Mouse (Mus musculus): ENCODE measurements around the gene Ints14. TPM values are rescaled to one million over a fixed set of nuclear protein-coding genes. Genes with fewer than 3 reads are reported as not detected.
A peak's percentile ranks its signal among the peaks of the same experiment; 100 is the strongest.
"Not testable (repeated sequence)": the region's sequence is repeated elsewhere in the genome, so short reads cannot be mapped to it uniquely, and the experiment has no call there.

The Ints14 gene
- total RNA-seq, 2 experiments from 2014 or later = 19.9 to 20.2 TPM

DNA sequence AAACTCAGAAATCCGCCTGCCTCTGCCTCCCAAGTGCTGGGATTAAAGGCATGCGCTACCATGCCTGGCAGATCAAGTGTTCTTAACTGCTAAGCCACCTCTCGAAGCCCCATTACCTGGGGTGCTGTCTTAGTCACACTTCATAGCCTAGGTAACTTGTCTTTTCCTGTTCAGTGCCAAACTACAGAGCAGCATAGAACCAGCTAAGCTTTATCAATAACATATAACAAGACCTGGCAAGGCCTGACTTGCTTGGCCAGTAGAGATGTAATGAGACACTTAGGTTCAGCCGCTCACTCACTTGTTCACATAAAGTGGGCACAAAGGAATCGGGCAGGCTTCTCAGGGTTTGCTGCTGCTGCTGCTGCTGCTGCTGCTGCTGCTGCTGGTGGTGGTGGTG, 67.6 kb downstream of the Ints14 start:
- TF ChIP-seq CTCF (conservative IDR thresholded peaks at IDR 0.05) = no peak
- no peak for DNase-seq (ENCODE audit: low spot score in 2 of 2)
- H3K27ac ChIP-seq = no peak overlapping the region

GRCm38 (mm10) chr9:65031355-65031754, 70.7 kb downstream of the Ints14 start:
- not testable (repeated sequence) for H3K4me3 ChIP-seq; DNase-seq (ENCODE audit: low spot score in 2 of 2); H3K27ac ChIP-seq
- TF ChIP-seq CTCF (conservative IDR thresholded peaks at IDR 0.05) = peak; percentile 49

More for the DNA sequence above, 67.6 kb downstream of the Ints14 start:
- H3K4me3 ChIP-seq = no peak overlapping the region

DNA sequence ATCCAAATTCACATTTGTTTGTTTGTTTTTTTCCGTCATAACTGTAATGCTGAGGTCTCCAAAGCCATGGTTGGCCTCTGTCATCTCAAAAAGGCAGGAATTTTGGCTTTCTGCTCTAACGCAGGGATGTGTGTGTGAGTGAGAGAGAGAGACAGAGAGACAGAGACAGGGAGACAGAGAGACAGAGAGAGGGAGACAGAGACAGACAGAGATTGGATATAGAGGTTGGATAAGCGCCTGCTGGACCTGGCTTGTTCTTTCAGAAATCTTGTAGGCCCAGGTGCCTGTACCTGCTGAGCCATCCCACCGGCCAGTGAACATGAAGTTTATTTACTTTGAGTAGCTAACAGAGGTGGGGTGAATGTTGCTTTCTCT, 71.2 kb downstream of the Ints14 start:
- DNase-seq (ENCODE audit: low spot score in 2 of 2) = no peak
- TF ChIP-seq CTCF (conservative IDR thresholded peaks at IDR 0.05) = no peak
- Histone ChIP-seq H3K27ac (peak overlapping the region; percentile 99), H3K4me3 (peak overlapping the region; percentile 77)

- Histone ChIP-seq H3K4me3 (peak within 1 kb of the TSS; percentile 77), H3K27ac (peak within 1 kb of the TSS; percentile 99)
- peak; percentile 91 to 93 for DNase-seq (ENCODE audit: low spot score in 2 of 2)
- peak; percentile 98 for TF ChIP-seq CTCF (conservative IDR thresholded peaks at IDR 0.05)
Observed at GRCm38 (mm10) chr9:65032269-65033108, 71.8 kb downstream of the Ints14 start, which contains the start of gene Dpp8. Dpp8 (plus strand) TSS chr9:65032414.

GRCm38 (mm10) chr9:65036456-65036855, 75.8 kb downstream of the Ints14 start:
- peak overlapping the region; percentile 74 for H3K27ac ChIP-seq
- peak in 1 of 2 experiments; percentile 43 for DNase-seq (ENCODE audit: low spot score in 2 of 2)

More at GRCm38 (mm10) chr9:65036456-65036855, 75.8 kb downstream of the Ints14 start:
- no peak for TF ChIP-seq CTCF (conservative IDR thresholded peaks at IDR 0.05)
- H3K4me3 ChIP-seq = no peak overlapping the region; the same call in 1 of the 2 replicates

Small RNA genes lying within 50 kb of the gene (microRNA-seq; reads per million reads assigned to microRNA genes)
- 0 reads per million in 2 experiments for gene Gm25640

Other genes with a start within 250 kb of the Ints14 start
- gene Rab11a, start 223.1 kb upstream of the Ints14 start, total RNA-seq (2021) = 100 to 1,000 TPM; 218 to 232 TPM
- 10 to 100 TPM; 39.9 to 41.5 TPM for gene Dennd4a, start 149.6 kb upstream of the Ints14 start, total RNA-seq (2021)
- under 1 TPM in 1 of 2 experiments, not detected in 1; 0.10 TPM for gene Slc24a1, start 9.3 kb upstream of the Ints14 start, total RNA-seq (2021)
- 100 to 1,000 TPM; 149 to 156 TPM for gene Hacd3, start 60.8 kb downstream of the Ints14 start, total RNA-seq (2021)
- gene Dpp8, start 71.5 kb downstream of the Ints14 start, total RNA-seq (2021) = 100 to 1,000 TPM; 162 to 170 TPM
- gene Igdcc4, start 140.6 kb downstream of the Ints14 start, total RNA-seq (2021) = 10 to 100 TPM; 34.7 to 38.8 TPM
- 1 to 10 TPM; 3.5 to 4.9 TPM for gene Igdcc3, start 180.3 kb downstream of the Ints14 start, total RNA-seq (2021)
- 1 to 10 TPM; 5.0 to 5.1 TPM for gene Parp16, start 234.4 kb downstream of the Ints14 start, total RNA-seq (2021)

Data from layer of hippocampus, adult 2 months (tissue).